Mouse (Mus musculus): Measurements from ENCODE around the gene Gm10376.
"Not testable (repeated sequence)": the region's sequence is repeated elsewhere in the genome, so short reads cannot be mapped to it uniquely, and the experiment has no call there.

Gm10376 gene

GRCm38 (mm10) chr14:43015528-43015927 lies at the start of gene Gm10376:
Gm10376 (minus strand) TSS chr14:43015628.
- not testable (repeated sequence) for H3K9me3 ChIP-seq (ENCODE audit: low read length); H3K4me1 ChIP-seq (replicated peaks; ENCODE audit: low read depth, low read length); H3K36me3 ChIP-seq (ENCODE audit: insufficient read depth, low read length); H3K4me3 ChIP-seq (replicated peaks; ENCODE audit: low read length); H3K27me3 ChIP-seq (ENCODE audit: insufficient read depth, low read length)

GRCm38 (mm10) chr14:43060179-43060578 lies 44.8 kb upstream of the Gm10376 start:
- H3K4me3 ChIP-seq (replicated peaks; ENCODE audit: low read length); H3K9me3 ChIP-seq (ENCODE audit: low read length); H3K4me1 ChIP-seq (replicated peaks; ENCODE audit: low read depth, low read length); H3K36me3 ChIP-seq (ENCODE audit: insufficient read depth, low read length); H3K27me3 ChIP-seq (ENCODE audit: insufficient read depth, low read length): not testable (repeated sequence)

GRCm38 (mm10) chr14:43058063-43058462 lies 42.6 kb upstream of the Gm10376 start:
- not testable (repeated sequence) for H3K36me3 ChIP-seq (ENCODE audit: insufficient read depth, low read length)

GRCm38 (mm10) chr14:42993524-42993923 lies 21.9 kb downstream of the Gm10376 start, which contains the start of gene Gm8082:
Gm8082 (minus strand) TSS chr14:42993624.
- H3K4me1 ChIP-seq (replicated peaks; ENCODE audit: low read depth, low read length); H3K36me3 ChIP-seq (ENCODE audit: insufficient read depth, low read length); H3K9me3 ChIP-seq (ENCODE audit: low read length); H3K4me3 ChIP-seq (replicated peaks; ENCODE audit: low read length); H3K27me3 ChIP-seq (ENCODE audit: insufficient read depth, low read length): not testable (repeated sequence)

More at GRCm38 (mm10) chr14:43058063-43058462, 42.6 kb upstream of the Gm10376 start:
- H3K9me3 ChIP-seq (ENCODE audit: low read length); H3K4me3 ChIP-seq (replicated peaks; ENCODE audit: low read length); H3K4me1 ChIP-seq (replicated peaks; ENCODE audit: low read depth, low read length); H3K27me3 ChIP-seq (ENCODE audit: insufficient read depth, low read length): not testable (repeated sequence)
